Mouse (Mus musculus) thymus, postnatal 10 days (tissue): ENCODE results near the gene Klc1.
A peak's percentile ranks its signal among the peaks of the same experiment; 100 is the strongest.

ENCODE experiments used
- DNase-seq, 2 experiments: peaks; one replicate each; pipeline ENCODE4 v3.0.0; 2021; ENCODE audit warnings: low spot score in 2 of 2

Gene Klc1

GRCm38 (mm10) chr12:111851745-111852144 lies 93.1 kb downstream of the Klc1 start:
- DNase-seq, result peak in 1 of 2 experiments; percentile 18

GRCm38 (mm10) chr12:111853011-111853436 lies 94.4 kb downstream of the Klc1 start:
- peak; percentile 44 to 48 for DNase-seq

DNA sequence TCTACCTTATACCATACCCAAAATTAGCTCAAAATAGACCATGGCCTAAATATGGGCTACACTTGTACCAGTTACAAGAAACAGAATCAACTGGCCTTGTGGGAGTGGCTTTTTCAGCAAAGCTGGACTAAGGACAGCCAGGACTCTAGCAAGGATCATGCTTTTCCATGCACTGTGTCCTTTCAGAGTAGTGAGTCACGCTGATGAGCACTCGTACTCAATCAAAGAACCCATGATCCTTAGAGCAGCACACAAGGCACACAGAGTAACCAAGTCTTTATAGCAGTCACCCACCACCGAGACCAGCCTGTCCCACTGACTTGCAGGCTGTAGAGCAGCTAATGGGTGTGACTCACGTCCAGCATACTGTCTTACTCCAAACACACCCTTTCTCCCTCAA lies 94.9 kb downstream of the Klc1 start:
- no peak for DNase-seq

GRCm38 (mm10) chr12:111855448-111855847 lies 96.8 kb downstream of the Klc1 start:
- no peak for DNase-seq
